Mouse (Mus musculus) heart, postnatal 25 days (tissue): ENCODE data around the gene Iqcf4. TPM values are rescaled to one million over a fixed set of nuclear protein-coding genes. Genes with fewer than 3 reads are reported as not detected.

Experiments
- DNase-seq: peaks from one replicate; pipeline ENCODE4 v3.0.0; 2022; ENCODE audit warnings: low spot score
- intact Hi-C: fragments of 180-260 bp; cut with DNase I; formaldehyde crosslinking; loops from one replicate; pipeline ENCODE4 v1.15.1; 2025
- total RNA-seq, 2 experiments: library from RNA; stranded (reverse); gene quantifications; 2 replicates each; pipeline ENCODE4 v1.2.3; 2021

The Iqcf4 gene
- total RNA-seq, 2 experiments from 2014 or later, result not detected

GRCm38 (mm10) chr9:106531833-106532232 is 39.0 kb downstream of the Iqcf4 start:
- intact Hi-C loops, result no loop called here
- DNase-seq, result no peak

GRCm38 (mm10) chr9:106519909-106520308 is 50.9 kb downstream of the Iqcf4 start:
- DNase-seq, result no peak
- intact Hi-C loops, result no loop called here

- no peak for DNase-seq
- intact Hi-C loops, result no loop called here
Observed at GRCm38 (mm10) chr9:106519433-106519832, 51.4 kb downstream of the Iqcf4 start.

Other genes with a start within 250 kb of the Iqcf4 start
- 10 to 100 TPM; 43.6 to 67.0 TPM for gene Dusp7, start 202.4 kb downstream of the Iqcf4 start, total RNA-seq
- 100 to 1,000 TPM; 296 to 309 TPM for gene Rpl29, start 141.5 kb downstream of the Iqcf4 start, total RNA-seq
- 10 to 100 TPM; 22.4 to 28.6 TPM for gene Acy1, start 132.7 kb downstream of the Iqcf4 start, total RNA-seq
- gene Abhd14b, start 123.5 kb downstream of the Iqcf4 start, total RNA-seq, result 1 to 10 TPM; 6.3 to 6.7 TPM
- gene Abhd14a, start 123.3 kb downstream of the Iqcf4 start, total RNA-seq, result 10 to 100 TPM; 20.2 to 21.3 TPM
- 10 to 100 TPM; 70.7 to 81.8 TPM for gene Pcbp4, start 117.7 kb downstream of the Iqcf4 start, total RNA-seq
- gene Gpr62, start 105.1 kb downstream of the Iqcf4 start, total RNA-seq, result not detected
- 10 to 100 TPM; 19.7 to 23.5 TPM for gene Rrp9, start 95.0 kb downstream of the Iqcf4 start, total RNA-seq
- gene Parp3, start 94.0 kb downstream of the Iqcf4 start, total RNA-seq, result 10 to 100 TPM; 30.1 to 33.5 TPM
- not detected for gene Iqcf1, start 71.0 kb downstream of the Iqcf4 start, total RNA-seq
- not detected for gene Iqcf5, start 56.4 kb downstream of the Iqcf4 start, total RNA-seq
- gene Iqcf3, start 9.4 kb downstream of the Iqcf4 start, total RNA-seq, result not detected
- gene Iqcf6, start 55.6 kb upstream of the Iqcf4 start, total RNA-seq, result not detected
- gene Grm2, start 85.1 kb upstream of the Iqcf4 start, total RNA-seq, result not detected
- 10 to 100 TPM; 41.7 to 44.0 TPM for gene Tex264, start 114.9 kb upstream of the Iqcf4 start, total RNA-seq
- 1 to 10 TPM; 9.0 to 9.6 TPM for gene Rad54l2, start 218.2 kb upstream of the Iqcf4 start, total RNA-seq